Mouse (Mus musculus) hindbrain, embryonic 12.5 days (tissue): ENCODE measurements around the gene Traf3ip1. TPM values are rescaled to one million over a fixed set of nuclear protein-coding genes. Genes with fewer than 3 reads are reported as not detected.

ENCODE experiments used
- ATAC-seq: fragments of 200-750 bp; cut with Nextera tagmentation; 2 replicates; pipeline ENCODE4 v1.8.0; 2017; ENCODE audit warnings: moderate TSS enrichment; ENCODE audit not compliant: low FRiP score
- H3K27ac ChIP-seq: fragments of 300-500 bp; sonication (generic); 2 replicates; pipeline ENCODE4 v1.5.1; 2016; ENCODE audit warnings: mild to moderate bottlenecking
- H3K27me3 ChIP-seq: fragments of 300-500 bp; sonication (generic); 2 replicates; pipeline ENCODE4 v1.6.1; 2016; ENCODE audit warnings: mild to moderate bottlenecking
- H3K36me3 ChIP-seq: fragments of 300-500 bp; sonication (generic); 2 replicates; pipeline ENCODE4 v1.6.1; 2016; ENCODE audit warnings: mild to moderate bottlenecking
- H3K4me1 ChIP-seq: fragments of 300-500 bp; sonication (generic); 2 replicates; pipeline ENCODE4 v1.6.1; 2016
- H3K4me2 ChIP-seq: fragments of 300-500 bp; sonication (generic); replicated peaks from 2 replicates; pipeline ENCODE4 v1.6.1; 2016; ENCODE audit warnings: mild to moderate bottlenecking
- H3K4me3 ChIP-seq: fragments of 300-500 bp; sonication (generic); 2 replicates; pipeline ENCODE4 v1.5.1; 2016; ENCODE audit warnings: mild to moderate bottlenecking
- H3K9ac ChIP-seq: fragments of 300-500 bp; sonication (generic); 2 replicates; pipeline ENCODE4 v1.6.1; 2016; ENCODE audit warnings: mild to moderate bottlenecking, moderate library complexity
- H3K9me3 ChIP-seq: fragments of 300-500 bp; sonication (generic); replicated peaks from 2 replicates; pipeline ENCODE4 v1.6.1; 2016; ENCODE audit warnings: mild to moderate bottlenecking
- WGBS: fragments of 180-500 bp; shearing (Covaris S2); methylation state at CpG from one replicate; pipeline ENCODE4 v1.1.7; 2016; 5-methylcytosine and 5-hydroxymethylcytosine counted together
- polyA plus RNA-seq: library from polyadenylated mRNA; unstranded; fragments of >200 nt; fragmentation: Nextera tagmentation; extraction: Ambion mirVana; gene quantifications from 2 replicates; pipeline ENCODE4 v1.2.1, GENCODE M21; 2016

Gene Traf3ip1
- polyA plus RNA-seq, 1 experiment from 2014 or later, result 13.0 TPM

- no peak overlapping the region for H3K4me3 ChIP-seq
- H3K9me3 ChIP-seq, result no peaks in the 10 kb centered on the region
- H3K27ac ChIP-seq, result no peak overlapping the region
- 94% methylated on average over 6 of the region's 6 CpGs for WGBS
- no peak overlapping the region for H3K9ac ChIP-seq
- H3K4me2 ChIP-seq, result no peak overlapping the region
- peaks cover 16% of the 10 kb centered on the region for H3K4me1 ChIP-seq
- H3K27me3 ChIP-seq, result no peaks in the 10 kb centered on the region
- no peak for ATAC-seq
- peaks cover 27% of the 10 kb centered on the region for H3K36me3 ChIP-seq
These were observed 4.1 kb downstream of the Traf3ip1 start for GRCm38 (mm10) chr1:91498579-91498978.

GRCm38 (mm10) chr1:91504615-91505014, 10.2 kb downstream of the Traf3ip1 start:
- Histone ChIP-seq H3K4me2 (no peak overlapping the region), H3K4me3 (no peak overlapping the region), H3K9me3 (no peaks in the 10 kb centered on the region), H3K4me1 (no peaks in the 10 kb centered on the region), H3K27me3 (no peaks in the 10 kb centered on the region), H3K9ac (no peak overlapping the region), H3K27ac (no peak overlapping the region), H3K36me3 (peaks cover 65% of the 10 kb centered on the region)
- no peak for ATAC-seq
- WGBS, result 76% methylated on average over 3 of the region's 3 CpGs

GRCm38 (mm10) chr1:91514916-91515315, 20.5 kb downstream of the Traf3ip1 start:
- H3K4me3 ChIP-seq, result no peak overlapping the region
- H3K9ac ChIP-seq, result no peak overlapping the region
- no peaks in the 10 kb centered on the region for H3K9me3 ChIP-seq
- ATAC-seq, result no peak
- H3K36me3 ChIP-seq, result peaks cover 33% of the 10 kb centered on the region
- no peak overlapping the region for H3K4me2 ChIP-seq
- no peak overlapping the region for H3K27ac ChIP-seq
- no peaks in the 10 kb centered on the region for H3K27me3 ChIP-seq
- H3K4me1 ChIP-seq, result no peaks in the 10 kb centered on the region
- WGBS, result 80% methylated on average over 11 of the region's 11 CpGs

GRCm38 (mm10) chr1:91515642-91516041, 21.2 kb downstream of the Traf3ip1 start:
- no peak for ATAC-seq
- Histone ChIP-seq H3K27me3 (no peaks in the 10 kb centered on the region), H3K4me3 (no peak overlapping the region), H3K9ac (no peak overlapping the region), H3K4me2 (no peak overlapping the region), H3K4me1 (no peaks in the 10 kb centered on the region), H3K36me3 (peaks cover 33% of the 10 kb centered on the region), H3K27ac (no peak overlapping the region), H3K9me3 (no peaks in the 10 kb centered on the region)
- WGBS, result 95% methylated on average over 6 of the region's 6 CpGs

GRCm38 (mm10) chr1:91523759-91524158, 29.3 kb downstream of the Traf3ip1 start:
- H3K9ac ChIP-seq, result no peak overlapping the region
- no peaks in the 10 kb centered on the region for H3K9me3 ChIP-seq
- 0 out of 2 replicates have a peak, but pooled peaks have one; percentile 73 for ATAC-seq
- H3K4me2 ChIP-seq, result no peak overlapping the region
- H3K4me3 ChIP-seq, result no peak overlapping the region
- no peak overlapping the region for H3K27ac ChIP-seq
- WGBS, result 14% methylated on average over 10 of the region's 10 CpGs
- H3K36me3 ChIP-seq, result peaks cover 53% of the 10 kb centered on the region
- H3K27me3 ChIP-seq, result no peaks in the 10 kb centered on the region
- no peaks in the 10 kb centered on the region for H3K4me1 ChIP-seq

GRCm38 (mm10) chr1:91525838-91526237, 31.4 kb downstream of the Traf3ip1 start:
- Histone ChIP-seq H3K27me3 (no peaks in the 10 kb centered on the region), H3K36me3 (peaks cover 45% of the 10 kb centered on the region), H3K9me3 (no peaks in the 10 kb centered on the region), H3K4me3 (no peak overlapping the region), H3K27ac (no peak overlapping the region), H3K4me1 (no peaks in the 10 kb centered on the region), H3K4me2 (no peak overlapping the region), H3K9ac (no peak overlapping the region)
- ATAC-seq, result no peak
- 85% methylated on average over 14 of the region's 14 CpGs for WGBS

GRCm38 (mm10) chr1:91530166-91530565, 35.7 kb downstream of the Traf3ip1 start:
- no peaks in the 10 kb centered on the region for H3K9me3 ChIP-seq
- no peaks in the 10 kb centered on the region for H3K27me3 ChIP-seq
- no peak for ATAC-seq
- H3K4me1 ChIP-seq, result no peaks in the 10 kb centered on the region
- no peak overlapping the region for H3K4me2 ChIP-seq
- H3K27ac ChIP-seq, result no peak overlapping the region
- WGBS, result 92% methylated on average over 9 of the region's 9 CpGs
- H3K4me3 ChIP-seq, result no peak overlapping the region
- H3K9ac ChIP-seq, result no peak overlapping the region
- H3K36me3 ChIP-seq, result peaks cover 36% of the 10 kb centered on the region

GRCm38 (mm10) chr1:91532243-91532642, 37.8 kb downstream of the Traf3ip1 start:
- no peak overlapping the region for H3K4me2 ChIP-seq
- no peak overlapping the region for H3K27ac ChIP-seq
- 92% methylated on average over 4 of the region's 4 CpGs for WGBS
- no peak overlapping the region for H3K9ac ChIP-seq
- H3K27me3 ChIP-seq, result peaks cover 11% of the 10 kb centered on the region; the same call in 1 of the 2 replicates
- H3K4me3 ChIP-seq, result no peak overlapping the region
- ATAC-seq, result no peak
- no peaks in the 10 kb centered on the region for H3K4me1 ChIP-seq
- peaks cover 26% of the 10 kb centered on the region for H3K36me3 ChIP-seq
- H3K9me3 ChIP-seq, result no peaks in the 10 kb centered on the region

- H3K27me3 ChIP-seq, result peaks cover 14% of the 10 kb centered on the region
- H3K9me3 ChIP-seq, result no peaks in the 10 kb centered on the region
- 84% methylated on average over 5 of the region's 5 CpGs for WGBS
- no peak for ATAC-seq
- no peak overlapping the region for H3K27ac ChIP-seq
- H3K9ac ChIP-seq, result no peak overlapping the region
- no peak overlapping the region for H3K4me3 ChIP-seq
- H3K4me1 ChIP-seq, result no peaks in the 10 kb centered on the region
- H3K36me3 ChIP-seq, result peaks cover 19% of the 10 kb centered on the region
- no peak overlapping the region for H3K4me2 ChIP-seq
These were observed 38.4 kb downstream of the Traf3ip1 start for GRCm38 (mm10) chr1:91532892-91533291.

- WGBS, result 59% methylated on average over 2 of the region's 2 CpGs
- Histone ChIP-seq H3K4me1 (no peaks in the 10 kb centered on the region), H3K36me3 (peaks cover 14% of the 10 kb centered on the region; the same call in 1 of the 2 replicates), H3K27ac (no peak overlapping the region), H3K9ac (no peak overlapping the region), H3K27me3 (peaks cover 20% of the 10 kb centered on the region), H3K4me2 (no peak overlapping the region), H3K9me3 (no peaks in the 10 kb centered on the region), H3K4me3 (no peak overlapping the region)
- no peak for ATAC-seq
These were observed 39.0 kb downstream of the Traf3ip1 start for GRCm38 (mm10) chr1:91533483-91533882.

- no peaks in the 10 kb centered on the region for H3K4me1 ChIP-seq
- peaks cover 14% of the 10 kb centered on the region; the same call in 1 of the 2 replicates for H3K36me3 ChIP-seq
- 79% methylated on average over 19 of the region's 19 CpGs for WGBS
- no peak for ATAC-seq
- H3K9ac ChIP-seq, result no peak overlapping the region
- H3K27ac ChIP-seq, result no peak overlapping the region
- H3K9me3 ChIP-seq, result no peaks in the 10 kb centered on the region
- peaks cover 25% of the 10 kb centered on the region for H3K27me3 ChIP-seq
- H3K4me2 ChIP-seq, result no peak overlapping the region
- H3K4me3 ChIP-seq, result no peak overlapping the region
These were observed 39.7 kb downstream of the Traf3ip1 start for GRCm38 (mm10) chr1:91533961-91534723.

- peaks cover 34% of the 10 kb centered on the region for H3K27me3 ChIP-seq
- no peak for ATAC-seq
- H3K9ac ChIP-seq, result no peak overlapping the region
- H3K36me3 ChIP-seq, result no peaks in the 10 kb centered on the region
- no peak overlapping the region for H3K4me3 ChIP-seq
- 16% methylated on average over 22 of the region's 22 CpGs for WGBS
- H3K4me2 ChIP-seq, result no peak overlapping the region
- H3K4me1 ChIP-seq, result peaks cover 20% of the 10 kb centered on the region
- no peaks in the 10 kb centered on the region for H3K9me3 ChIP-seq
- no peak overlapping the region for H3K27ac ChIP-seq
These were observed 43.5 kb downstream of the Traf3ip1 start for GRCm38 (mm10) chr1:91537786-91538569.
